Mouse (Mus musculus): ENCODE results near the gene Got2. TPM values are rescaled to one million over a fixed set of nuclear protein-coding genes. Genes with fewer than 3 reads are reported as not detected.
A peak's percentile ranks its signal among the peaks of the same experiment; 100 is the strongest.
"Not testable (repeated sequence)": the region's sequence is repeated elsewhere in the genome, so short reads cannot be mapped to it uniquely, and the experiment has no call there.

Got2 gene
- polyA plus RNA-seq, 1 experiment from 2014 or later, result 146 TPM

- not testable (repeated sequence) for H3K9me3 ChIP-seq; H3K4me3 ChIP-seq; H3K9ac ChIP-seq; H3K4me1 ChIP-seq; H3K27me3 ChIP-seq; ATAC-seq (ENCODE audit: borderline replicate concordance, extremely low read depth, low FRiP score, low TSS enrichment); H3K27ac ChIP-seq; H3K4me2 ChIP-seq
- 68% methylated on average over 10 of the region's 11 CpGs for WGBS
- peaks cover 23% of the 10 kb centered on the region for H3K36me3 ChIP-seq
Observed at GRCm38 (mm10) chr8:95863761-95864440, 24.4 kb downstream of the Got2 start.

DNA sequence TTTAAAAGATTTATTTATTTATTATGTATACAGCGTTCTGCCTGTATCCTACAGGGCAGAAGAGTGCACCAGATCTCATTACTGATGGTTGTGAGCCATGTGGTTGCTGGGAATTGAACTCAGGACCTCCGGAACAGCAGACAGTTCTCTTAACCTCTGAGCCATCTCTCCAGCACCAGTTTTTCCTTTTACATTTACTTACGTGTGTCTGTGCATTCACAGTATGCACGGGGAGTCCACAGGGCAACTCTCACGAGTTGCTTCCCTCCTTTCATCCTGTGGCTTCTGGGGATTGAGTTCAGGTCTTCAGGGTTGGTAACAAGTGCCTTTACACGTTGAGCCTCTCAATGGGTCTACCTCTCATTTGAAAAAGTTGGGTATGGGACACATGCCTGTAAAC lies 34.2 kb downstream of the Got2 start:
- no peak overlapping the region for H3K9ac ChIP-seq
- no peak overlapping the region for H3K4me3 ChIP-seq
- peak overlapping the region; percentile 30; the same call in 1 of the 2 replicates for H3K27ac ChIP-seq
- ATAC-seq (ENCODE audit: borderline replicate concordance, extremely low read depth, low FRiP score, low TSS enrichment), result no peak
- no peaks in the 10 kb centered on the region for H3K27me3 ChIP-seq
- H3K4me2 ChIP-seq, result no peak overlapping the region
- H3K4me1 ChIP-seq, result peaks cover 11% of the 10 kb centered on the region
- H3K9me3 ChIP-seq, result no peaks in the 10 kb centered on the region
- 83% methylated on average over 6 of the region's 6 CpGs for WGBS
- H3K36me3 ChIP-seq, result no peaks in the 10 kb centered on the region

DNA sequence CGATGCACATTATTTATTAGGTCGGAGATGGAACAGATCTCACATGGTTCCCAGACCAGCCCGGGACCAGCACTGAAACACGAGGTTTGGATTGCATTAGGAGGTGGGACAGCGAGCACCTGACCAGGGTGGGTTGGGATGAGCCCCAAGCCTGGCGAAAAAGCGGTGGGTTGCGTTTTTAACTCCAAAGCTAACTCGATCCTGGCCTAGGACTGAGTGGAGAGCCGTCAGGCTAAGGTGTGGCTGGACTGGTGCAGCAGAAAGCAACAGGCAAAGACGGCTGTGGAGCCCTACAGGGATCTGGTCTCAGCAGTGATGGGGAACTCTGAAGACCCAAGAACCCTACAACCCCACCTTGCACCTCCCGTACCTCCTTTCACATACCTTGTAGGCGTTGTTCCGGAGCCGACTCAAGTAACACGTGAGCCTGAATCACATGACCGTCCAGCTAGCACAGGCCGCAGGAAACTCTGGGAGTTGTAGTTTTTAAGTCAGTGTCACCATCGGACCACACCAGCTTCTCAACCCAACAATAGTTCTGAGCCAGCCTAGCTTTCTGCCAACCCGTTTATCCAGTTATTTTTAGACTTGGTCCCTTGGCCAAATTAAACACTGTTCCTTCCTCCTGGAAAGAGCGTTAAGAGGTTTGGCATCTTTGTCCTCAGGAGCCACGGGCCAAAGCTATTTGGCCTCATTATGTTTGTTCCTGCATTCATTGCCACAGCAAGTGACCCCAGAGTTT lies 35.1 kb downstream of the Got2 start, which contains the start of gene Slc38a7:
Gene Slc38a7, minus strand, starts transcription at position 438 of the 742 bp plus-strand sequence.
- Histone ChIP-seq H3K4me2 (peak within 1 kb of the TSS; percentile 84), H3K9me3 (no peaks in the 10 kb centered on the region), H3K27ac (peak within 1 kb of the TSS; percentile 37), H3K36me3 (no peaks in the 10 kb centered on the region), H3K4me3 (peak within 1 kb of the TSS; percentile 62), H3K9ac (peak within 1 kb of the TSS; percentile 70), H3K4me1 (peaks cover 11% of the 10 kb centered on the region), H3K27me3 (no peaks in the 10 kb centered on the region)
- 8% methylated on average over 22 of the region's 22 CpGs for WGBS
- peak; percentile 91 for ATAC-seq (ENCODE audit: borderline replicate concordance, extremely low read depth, low FRiP score, low TSS enrichment)

GRCm38 (mm10) chr8:95852290-95852689 lies 36.1 kb downstream of the Got2 start:
- H3K4me2 ChIP-seq, result peak overlapping the region; percentile 84
- ATAC-seq (ENCODE audit: borderline replicate concordance, extremely low read depth, low FRiP score, low TSS enrichment), result peak; percentile 60
- no peaks in the 10 kb centered on the region for H3K9me3 ChIP-seq
- H3K27me3 ChIP-seq, result no peaks in the 10 kb centered on the region
- peak overlapping the region; percentile 37; the same call in 1 of the 2 replicates for H3K27ac ChIP-seq
- H3K4me1 ChIP-seq, result peaks cover 11% of the 10 kb centered on the region
- peak overlapping the region; percentile 62 for H3K4me3 ChIP-seq
- H3K36me3 ChIP-seq, result no peaks in the 10 kb centered on the region
- WGBS, result 47% methylated on average over 4 of the region's 4 CpGs
- peak overlapping the region; percentile 70; the same call in 1 of the 2 replicates for H3K9ac ChIP-seq

DNA sequence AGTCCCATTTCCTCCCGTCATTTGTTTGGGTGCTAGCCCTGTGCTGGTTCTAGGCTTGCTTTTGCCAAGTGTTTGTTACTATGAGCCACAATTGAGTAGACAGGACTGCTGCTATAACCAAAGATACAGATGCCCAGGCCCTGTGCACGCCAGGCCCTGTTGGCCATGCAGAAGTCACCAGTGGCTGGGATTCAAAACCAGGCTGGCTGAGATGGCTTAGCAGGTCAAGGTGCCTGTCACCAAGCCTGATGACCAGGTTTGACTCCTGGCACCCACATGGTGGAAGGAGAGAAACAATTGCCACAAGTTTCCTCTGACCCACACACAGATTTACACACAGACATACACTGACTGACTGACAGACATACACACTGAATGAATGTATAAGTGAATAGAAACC lies 38.0 kb downstream of the Got2 start:
- H3K4me3 ChIP-seq, result no peak overlapping the region
- no peak overlapping the region for H3K27ac ChIP-seq
- H3K36me3 ChIP-seq, result no peaks in the 10 kb centered on the region
- H3K9me3 ChIP-seq, result no peaks in the 10 kb centered on the region
- no peak for ATAC-seq (ENCODE audit: borderline replicate concordance, extremely low read depth, low FRiP score, low TSS enrichment)
- no peaks in the 10 kb centered on the region for H3K27me3 ChIP-seq
- peaks cover 11% of the 10 kb centered on the region for H3K4me1 ChIP-seq
- WGBS, result 85% methylated on average over 2 of the region's 2 CpGs
- no peak overlapping the region for H3K4me2 ChIP-seq
- H3K9ac ChIP-seq, result no peak overlapping the region

DNA sequence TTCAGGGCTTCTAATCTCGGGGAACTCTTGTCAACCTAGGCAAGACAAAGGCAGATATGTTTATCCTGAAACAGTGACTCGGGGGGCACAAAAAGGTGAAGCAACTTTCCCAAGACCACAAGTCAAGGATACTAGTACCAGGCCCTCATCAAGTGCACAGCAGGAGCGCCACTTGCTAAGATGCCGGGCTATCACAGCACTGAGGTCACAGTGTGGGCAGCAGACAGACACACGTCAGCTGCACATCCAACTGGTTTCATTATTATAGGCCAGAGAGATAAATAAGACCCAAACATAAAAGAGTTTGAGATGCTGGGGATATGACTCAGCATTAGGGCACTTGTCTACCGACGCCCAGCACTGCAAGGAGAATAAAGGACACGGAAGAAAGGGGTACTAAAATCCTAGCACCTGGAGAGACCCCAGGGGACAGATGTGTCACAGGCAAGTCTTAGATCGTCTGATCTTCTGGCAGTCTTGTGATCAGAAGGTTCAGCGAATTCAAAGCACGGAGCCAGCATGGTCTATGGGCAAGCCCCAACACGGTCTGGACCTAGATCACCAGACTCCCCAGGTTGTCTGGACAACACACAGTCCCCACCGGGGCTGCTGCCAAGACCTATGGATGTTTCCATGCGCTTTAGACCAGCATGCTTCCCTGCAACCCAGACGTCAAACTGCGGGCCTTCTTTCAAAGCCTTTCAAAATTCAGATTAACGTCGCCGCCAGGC lies 39.4 kb downstream of the Got2 start:
- H3K27ac ChIP-seq, result no peak overlapping the region
- H3K4me2 ChIP-seq, result no peak overlapping the region
- WGBS, result 88% methylated on average over 19 of the region's 19 CpGs
- H3K9ac ChIP-seq, result no peak overlapping the region
- no peak for ATAC-seq (ENCODE audit: borderline replicate concordance, extremely low read depth, low FRiP score, low TSS enrichment)
- H3K36me3 ChIP-seq, result no peaks in the 10 kb centered on the region
- no peaks in the 10 kb centered on the region for H3K27me3 ChIP-seq
- H3K4me3 ChIP-seq, result no peak overlapping the region
- H3K9me3 ChIP-seq, result no peaks in the 10 kb centered on the region
- peaks cover 11% of the 10 kb centered on the region for H3K4me1 ChIP-seq

DNA sequence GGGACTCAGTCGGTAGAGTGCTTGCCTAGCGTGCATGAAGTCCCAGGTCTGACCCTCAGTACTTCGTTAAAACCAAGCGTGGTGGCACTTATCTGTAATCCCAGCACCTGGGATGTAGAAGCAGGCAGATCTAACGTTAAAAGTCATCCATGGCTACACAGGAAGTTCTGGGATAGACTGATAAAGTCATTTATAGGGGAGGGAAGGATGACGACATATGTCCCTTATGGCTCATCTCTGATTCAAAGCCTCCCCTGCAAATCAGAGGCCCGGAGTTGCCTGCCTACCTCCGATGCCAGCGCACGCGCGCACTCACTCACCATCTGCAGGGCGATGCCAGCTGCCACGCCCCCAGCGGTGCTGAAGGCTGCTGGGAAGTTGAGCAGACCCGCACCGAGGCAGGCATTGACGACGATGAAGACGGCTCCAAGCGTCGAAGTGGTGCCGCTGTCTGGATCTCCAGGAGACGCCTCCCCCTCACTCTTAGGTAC lies 40.2 kb downstream of the Got2 start:
- H3K27ac ChIP-seq, result no peak overlapping the region
- ATAC-seq (ENCODE audit: borderline replicate concordance, extremely low read depth, low FRiP score, low TSS enrichment), result no peak
- H3K4me3 ChIP-seq, result no peak overlapping the region
- H3K9ac ChIP-seq, result no peak overlapping the region
- H3K9me3 ChIP-seq, result no peaks in the 10 kb centered on the region
- H3K4me2 ChIP-seq, result no peak overlapping the region
- H3K36me3 ChIP-seq, result no peaks in the 10 kb centered on the region
- 74% methylated on average over 24 of the region's 24 CpGs for WGBS
- peaks cover 11% of the 10 kb centered on the region for H3K4me1 ChIP-seq
- no peaks in the 10 kb centered on the region for H3K27me3 ChIP-seq

DNA sequence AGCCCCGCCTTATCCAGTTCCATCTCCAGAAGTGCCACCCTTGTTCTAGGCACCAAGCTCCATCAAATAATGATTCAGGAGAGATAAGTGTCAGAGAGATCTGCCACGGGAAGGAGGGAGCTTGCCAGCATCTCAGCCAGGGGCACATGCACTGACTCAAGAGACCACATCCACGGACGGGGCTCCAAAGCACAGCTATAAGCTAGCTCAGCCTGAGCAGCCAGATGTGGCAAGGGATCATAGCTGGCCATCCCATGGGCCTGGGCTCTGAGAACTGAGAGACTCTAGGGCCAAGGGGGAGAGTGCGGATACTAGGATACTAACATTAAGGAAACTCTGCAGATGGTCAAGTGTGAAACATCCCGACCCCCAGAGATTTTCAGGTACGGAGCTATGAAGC lies 43.3 kb downstream of the Got2 start:
- H3K4me2 ChIP-seq, result no peak overlapping the region
- no peak overlapping the region for H3K4me3 ChIP-seq
- H3K36me3 ChIP-seq, result peaks cover 4% of the 10 kb centered on the region
- ATAC-seq (ENCODE audit: borderline replicate concordance, extremely low read depth, low FRiP score, low TSS enrichment), result no peak
- no peaks in the 10 kb centered on the region for H3K9me3 ChIP-seq
- H3K4me1 ChIP-seq, result no peaks in the 10 kb centered on the region
- no peak overlapping the region for H3K27ac ChIP-seq
- no peak overlapping the region for H3K9ac ChIP-seq
- H3K27me3 ChIP-seq, result no peaks in the 10 kb centered on the region
- 86% methylated on average over 7 of the region's 7 CpGs for WGBS

- Histone ChIP-seq H3K4me1 (no peaks in the 10 kb centered on the region), H3K9me3 (no peaks in the 10 kb centered on the region), H3K36me3 (peaks cover 4% of the 10 kb centered on the region), H3K27ac (no peak overlapping the region), H3K4me3 (no peak overlapping the region), H3K4me2 (no peak overlapping the region), H3K9ac (no peak overlapping the region), H3K27me3 (no peaks in the 10 kb centered on the region)
- 86% methylated on average over 6 of the region's 6 CpGs for WGBS
- no peak for ATAC-seq (ENCODE audit: borderline replicate concordance, extremely low read depth, low FRiP score, low TSS enrichment)
Observed at GRCm38 (mm10) chr8:95843968-95844367, 44.4 kb downstream of the Got2 start.

- H3K9ac ChIP-seq, result no peak overlapping the region
- no peak for ATAC-seq (ENCODE audit: borderline replicate concordance, extremely low read depth, low FRiP score, low TSS enrichment)
- no peaks in the 10 kb centered on the region for H3K4me1 ChIP-seq
- peaks cover 4% of the 10 kb centered on the region for H3K36me3 ChIP-seq
- H3K27ac ChIP-seq, result no peak overlapping the region
- no peak overlapping the region for H3K4me2 ChIP-seq
- no peak overlapping the region for H3K4me3 ChIP-seq
- H3K27me3 ChIP-seq, result no peaks in the 10 kb centered on the region
- 93% methylated on average over 15 of the region's 15 CpGs for WGBS
- no peaks in the 10 kb centered on the region for H3K9me3 ChIP-seq
Observed at GRCm38 (mm10) chr8:95841436-95841835, 46.9 kb downstream of the Got2 start.

- no peak overlapping the region for H3K27ac ChIP-seq
- no peak overlapping the region for H3K9ac ChIP-seq
- no peaks in the 10 kb centered on the region for H3K9me3 ChIP-seq
- H3K4me3 ChIP-seq, result no peak overlapping the region
- H3K4me2 ChIP-seq, result no peak overlapping the region
- ATAC-seq (ENCODE audit: borderline replicate concordance, extremely low read depth, low FRiP score, low TSS enrichment), result no peak
- 94% methylated on average over 4 of the region's 4 CpGs for WGBS
- peaks cover 4% of the 10 kb centered on the region for H3K36me3 ChIP-seq
- no peaks in the 10 kb centered on the region for H3K4me1 ChIP-seq
- no peaks in the 10 kb centered on the region for H3K27me3 ChIP-seq
Observed at GRCm38 (mm10) chr8:95839289-95839688, 49.1 kb downstream of the Got2 start.

DNA sequence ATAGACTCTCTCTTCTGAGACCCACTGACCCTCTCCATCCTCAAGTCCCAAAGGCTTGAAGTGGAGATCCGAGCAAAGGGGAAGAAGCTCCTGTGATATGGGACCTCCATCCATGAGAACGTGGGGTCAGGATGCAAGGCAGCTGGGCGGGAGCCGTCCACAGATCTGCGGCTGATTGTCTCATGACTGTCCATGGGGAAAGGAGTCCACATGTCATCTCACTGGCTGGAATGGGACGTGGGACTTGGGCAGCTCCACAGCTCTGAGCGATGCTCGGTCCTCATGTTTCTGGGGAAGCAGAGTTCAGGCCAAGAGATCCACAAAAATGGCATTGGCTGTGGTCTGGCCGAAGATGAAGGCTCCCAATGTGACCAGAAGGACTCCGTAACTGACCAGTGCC lies 51.1 kb downstream of the Got2 start:
- Histone ChIP-seq H3K9me3 (no peaks in the 10 kb centered on the region), H3K4me3 (no peak overlapping the region), H3K9ac (no peak overlapping the region), H3K4me2 (no peak overlapping the region), H3K27me3 (no peaks in the 10 kb centered on the region), H3K36me3 (peaks cover 4% of the 10 kb centered on the region), H3K27ac (no peak overlapping the region), H3K4me1 (peaks cover 12% of the 10 kb centered on the region)
- ATAC-seq (ENCODE audit: borderline replicate concordance, extremely low read depth, low FRiP score, low TSS enrichment), result no peak
- 87% methylated on average over 10 of the region's 10 CpGs for WGBS
